Mouse (Mus musculus): ENCODE measurements around the gene Dst. TPM values are rescaled to one million over a fixed set of nuclear protein-coding genes. Genes with fewer than 3 reads are reported as not detected.

Gene Dst
- polyA plus RNA-seq, 1 experiment, result 49.7 TPM

GRCm38 (mm10) chr1:34028722-34029121 is 120.7 kb downstream of the Dst start:
- Histone ChIP-seq H3K27me3 (ENCODE audit: control insufficient read depth, insufficient read depth, insufficient read length) (no peaks in the 10 kb centered on the region), H3K79me2 (ENCODE audit: control insufficient read depth, insufficient read depth) (peaks cover 99% of the 10 kb centered on the region), H3K36me3 (ENCODE audit: control insufficient read depth, insufficient read depth) (no peaks in the 10 kb centered on the region), H3K4me2 (ENCODE audit: low read depth) (no peak overlapping the region), H3ac (ENCODE audit: control insufficient read depth, insufficient read length) (no peak overlapping the region), H3K4me3 (no peak overlapping the region)
- TF ChIP-seq TCF12 (IDR thresholded peaks at IDR 0.05; ENCODE audit: insufficient read depth, poor library complexity, severe bottlenecking) (no peak), POLR2AphosphoS2 (IDR thresholded peaks at IDR 0.05; ENCODE audit: insufficient read length, low read depth) (no peak), USF1 (IDR thresholded peaks at IDR 0.05; ENCODE audit: low read depth) (no peak), REST (IDR thresholded peaks at IDR 0.05; ENCODE audit: insufficient read depth, insufficient read length) (no peak), TCF3 (IDR thresholded peaks at IDR 0.05; ENCODE audit: insufficient read length, low read depth) (no peak), POLR2A (IDR thresholded peaks at IDR 0.05; ENCODE audit: insufficient read length, low read depth) (no peak), E2F4 (IDR thresholded peaks at IDR 0.05; ENCODE audit: insufficient read depth) (no peak), CEBPB (IDR thresholded peaks at IDR 0.05; ENCODE audit: insufficient read depth, poor library complexity, severe bottlenecking) (no peak), MYOD1 (IDR thresholded peaks at IDR 0.05; ENCODE audit: control insufficient read depth in 1 of 3, insufficient read length in 2 of 3, low read depth in 2 of 3) (no peak), MYOG (IDR thresholded peaks at IDR 0.05; ENCODE audit: control insufficient read depth in 1 of 3, insufficient read depth in 1 of 3, insufficient read length in 2 of 3, low read depth in 2 of 3) (no peak), MAX (IDR thresholded peaks at IDR 0.05; ENCODE audit: low read depth) (no peak), SRF (IDR thresholded peaks at IDR 0.05; ENCODE audit: control insufficient read depth, insufficient read length, low read depth) (no peak)

GRCm38 (mm10) chr1:34030330-34031021 is 122.5 kb downstream of the Dst start:
- no peak overlapping the region for H3K4me2 ChIP-seq (ENCODE audit: low read depth)
- H3K27me3 ChIP-seq (ENCODE audit: control insufficient read depth, insufficient read depth, insufficient read length), result no peaks in the 10 kb centered on the region
- no peak overlapping the region for H3ac ChIP-seq (ENCODE audit: control insufficient read depth, insufficient read length)
- H3K4me3 ChIP-seq, result no peak overlapping the region
- H3K79me2 ChIP-seq (ENCODE audit: control insufficient read depth, insufficient read depth), result peaks cover 99% of the 10 kb centered on the region
- TF ChIP-seq E2F4 (IDR thresholded peaks at IDR 0.05; ENCODE audit: insufficient read depth) (no peak), POLR2A (IDR thresholded peaks at IDR 0.05; ENCODE audit: insufficient read length, low read depth) (no peak), MAX (IDR thresholded peaks at IDR 0.05; ENCODE audit: low read depth) (no peak), SRF (IDR thresholded peaks at IDR 0.05; ENCODE audit: control insufficient read depth, insufficient read length, low read depth) (no peak), TCF3 (IDR thresholded peaks at IDR 0.05; ENCODE audit: insufficient read length, low read depth) (no peak), POLR2AphosphoS2 (IDR thresholded peaks at IDR 0.05; ENCODE audit: insufficient read length, low read depth) (no peak), MYOD1 (IDR thresholded peaks at IDR 0.05; ENCODE audit: control insufficient read depth in 1 of 3, insufficient read length in 2 of 3, low read depth in 2 of 3) (no peak), TCF12 (IDR thresholded peaks at IDR 0.05; ENCODE audit: insufficient read depth, poor library complexity, severe bottlenecking) (no peak)
- no peaks in the 10 kb centered on the region for H3K36me3 ChIP-seq (ENCODE audit: control insufficient read depth, insufficient read depth)

- TF ChIP-seq SRF (IDR thresholded peaks at IDR 0.05; ENCODE audit: control insufficient read depth, insufficient read length, low read depth), result no peak
- TF ChIP-seq REST (IDR thresholded peaks at IDR 0.05; ENCODE audit: insufficient read depth, insufficient read length), result no peak
- no peak for TF ChIP-seq E2F4 (IDR thresholded peaks at IDR 0.05; ENCODE audit: insufficient read depth)
- no peak for TF ChIP-seq TCF12 (IDR thresholded peaks at IDR 0.05; ENCODE audit: insufficient read depth, poor library complexity, severe bottlenecking)
- TF ChIP-seq MYOG (IDR thresholded peaks at IDR 0.05; ENCODE audit: control insufficient read depth in 1 of 3, insufficient read depth in 1 of 3, insufficient read length in 2 of 3, low read depth in 2 of 3), result no peak
- no peak for TF ChIP-seq MYOD1 (IDR thresholded peaks at IDR 0.05; ENCODE audit: control insufficient read depth in 1 of 3, insufficient read length in 2 of 3, low read depth in 2 of 3)
- TF ChIP-seq USF1 (IDR thresholded peaks at IDR 0.05; ENCODE audit: low read depth), result no peak
- TF ChIP-seq TCF3 (IDR thresholded peaks at IDR 0.05; ENCODE audit: insufficient read length, low read depth), result no peak
- TF ChIP-seq POLR2A (IDR thresholded peaks at IDR 0.05; ENCODE audit: insufficient read length, low read depth), result no peak
- no peak for TF ChIP-seq MAX (IDR thresholded peaks at IDR 0.05; ENCODE audit: low read depth)
- Histone ChIP-seq H3K4me3 (no peak overlapping the region), H3K79me2 (ENCODE audit: control insufficient read depth, insufficient read depth) (peaks cover 99% of the 10 kb centered on the region), H3K36me3 (ENCODE audit: control insufficient read depth, insufficient read depth) (peaks cover 3% of the 10 kb centered on the region), H3ac (ENCODE audit: control insufficient read depth, insufficient read length) (no peak overlapping the region), H3K4me2 (ENCODE audit: low read depth) (no peak overlapping the region), H3K27me3 (ENCODE audit: control insufficient read depth, insufficient read depth, insufficient read length) (no peaks in the 10 kb centered on the region)
Measured at GRCm38 (mm10) chr1:34033052-34033451, 125.0 kb downstream of the Dst start.

- no peak for TF ChIP-seq MYOD1 (IDR thresholded peaks at IDR 0.05; ENCODE audit: control insufficient read depth in 1 of 3, insufficient read length in 2 of 3, low read depth in 2 of 3)
- no peak for TF ChIP-seq TCF3 (IDR thresholded peaks at IDR 0.05; ENCODE audit: insufficient read length, low read depth)
- TF ChIP-seq POLR2A (IDR thresholded peaks at IDR 0.05; ENCODE audit: insufficient read length, low read depth), result no peak
- TF ChIP-seq REST (IDR thresholded peaks at IDR 0.05; ENCODE audit: insufficient read depth, insufficient read length), result no peak
- TF ChIP-seq USF1 (IDR thresholded peaks at IDR 0.05; ENCODE audit: low read depth), result no peak
- no peak for TF ChIP-seq CEBPB (IDR thresholded peaks at IDR 0.05; ENCODE audit: insufficient read depth, poor library complexity, severe bottlenecking)
- no peak for TF ChIP-seq SRF (IDR thresholded peaks at IDR 0.05; ENCODE audit: control insufficient read depth, insufficient read length, low read depth)
- no peak for TF ChIP-seq POLR2AphosphoS2 (IDR thresholded peaks at IDR 0.05; ENCODE audit: insufficient read length, low read depth)
- no peak for TF ChIP-seq MAX (IDR thresholded peaks at IDR 0.05; ENCODE audit: low read depth)
- no peak for TF ChIP-seq MYOG (IDR thresholded peaks at IDR 0.05; ENCODE audit: control insufficient read depth in 1 of 3, insufficient read depth in 1 of 3, insufficient read length in 2 of 3, low read depth in 2 of 3)
- TF ChIP-seq TCF12 (IDR thresholded peaks at IDR 0.05; ENCODE audit: insufficient read depth, poor library complexity, severe bottlenecking), result no peak
- TF ChIP-seq E2F4 (IDR thresholded peaks at IDR 0.05; ENCODE audit: insufficient read depth), result no peak
- Histone ChIP-seq H3K4me3 (no peak overlapping the region), H3K36me3 (ENCODE audit: control insufficient read depth, insufficient read depth) (peaks cover 3% of the 10 kb centered on the region), H3K79me2 (ENCODE audit: control insufficient read depth, insufficient read depth) (peaks cover 99% of the 10 kb centered on the region), H3ac (ENCODE audit: control insufficient read depth, insufficient read length) (no peak overlapping the region), H3K4me2 (ENCODE audit: low read depth) (no peak overlapping the region), H3K27me3 (ENCODE audit: control insufficient read depth, insufficient read depth, insufficient read length) (no peaks in the 10 kb centered on the region)
Measured at GRCm38 (mm10) chr1:34033478-34033877, 125.5 kb downstream of the Dst start.

Data from myocyte (in vitro differentiated cells).